Mouse (Mus musculus): Measurements from ENCODE around the gene Rsu1.

GRCm38 (mm10) chr2:13278114-13278862 lies 7.1 kb upstream of the Rsu1 start:
- no peak for TF ChIP-seq GATA1 (IDR thresholded peaks at IDR 0.05; ENCODE audit: low read length)
- no peak for TF ChIP-seq TAL1 (IDR thresholded peaks at IDR 0.05; ENCODE audit: low read length)
